Mouse (Mus musculus): ENCODE data around the gene Rpp25l.
A peak's percentile ranks its signal among the peaks of the same experiment; 100 is the strongest.

Rpp25l gene

DNA sequence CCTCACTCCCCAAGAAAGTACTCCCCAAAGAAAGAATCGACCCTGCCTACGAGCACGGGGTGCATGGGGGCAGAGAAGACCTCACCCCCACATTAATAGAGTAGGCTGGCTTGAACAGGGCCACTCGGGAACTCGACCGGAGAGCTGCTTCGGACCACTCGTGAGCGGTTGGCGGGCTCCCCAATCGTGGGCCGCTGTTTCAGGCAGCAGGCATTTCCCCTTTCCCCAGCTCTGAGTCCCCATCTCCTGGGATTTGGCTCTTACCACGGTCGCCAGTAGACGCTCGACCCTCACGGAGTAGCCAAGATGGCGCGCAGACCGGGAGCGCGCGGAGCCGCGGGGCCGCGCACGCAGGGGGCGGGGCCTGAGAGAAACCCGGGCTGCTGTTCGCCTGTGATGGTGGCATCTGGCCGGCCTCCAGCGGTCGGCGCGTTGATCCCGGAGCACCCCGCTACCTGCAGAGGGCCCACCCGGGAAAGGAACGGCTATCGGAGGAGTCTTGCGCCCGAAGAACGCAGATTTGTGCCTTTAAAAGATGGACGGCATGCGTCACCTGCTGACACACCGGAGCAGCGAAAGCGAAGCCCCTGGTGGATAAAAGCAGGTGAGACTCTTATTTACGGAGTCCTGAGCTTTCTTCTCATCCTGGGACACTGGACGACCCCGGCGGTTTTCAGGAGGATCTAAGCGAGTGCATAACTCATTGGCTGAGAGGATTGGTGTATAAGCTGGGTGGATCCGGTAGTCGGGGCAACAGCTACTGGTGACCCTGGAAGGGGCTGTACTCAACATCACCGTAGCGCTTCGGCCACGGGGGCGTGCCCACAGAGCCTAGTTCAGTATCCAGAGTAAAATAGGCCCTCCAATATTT is at the start of gene Rpp25l:
TSS of gene Rpp25l (minus strand) at position 338 of the 871 bp plus-strand sequence.
- peak; percentile 86 for DNase-seq

DNA sequence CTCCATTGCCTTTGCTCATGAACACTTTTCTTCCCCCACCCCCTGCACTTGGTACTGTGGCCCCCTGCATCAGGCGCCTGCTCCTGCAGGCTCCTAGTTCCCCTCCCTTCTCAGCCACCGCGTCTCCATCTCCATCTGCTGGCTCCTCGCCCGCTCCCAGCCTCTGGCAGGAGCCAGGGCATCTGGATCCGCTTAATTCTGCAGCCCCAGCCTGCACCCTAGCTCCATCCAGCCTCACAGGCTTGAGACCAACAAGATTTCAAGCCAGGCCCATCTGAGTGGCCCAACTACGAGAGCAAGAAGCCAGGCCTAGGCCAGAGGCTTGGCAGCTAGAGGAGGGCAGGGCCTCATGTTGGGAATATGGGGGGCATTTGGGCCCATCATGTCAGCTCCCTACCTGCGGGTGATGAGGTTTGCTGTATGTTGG is 49.4 kb upstream of the Rpp25l start:
- peak; percentile 62 for DNase-seq

DNA sequence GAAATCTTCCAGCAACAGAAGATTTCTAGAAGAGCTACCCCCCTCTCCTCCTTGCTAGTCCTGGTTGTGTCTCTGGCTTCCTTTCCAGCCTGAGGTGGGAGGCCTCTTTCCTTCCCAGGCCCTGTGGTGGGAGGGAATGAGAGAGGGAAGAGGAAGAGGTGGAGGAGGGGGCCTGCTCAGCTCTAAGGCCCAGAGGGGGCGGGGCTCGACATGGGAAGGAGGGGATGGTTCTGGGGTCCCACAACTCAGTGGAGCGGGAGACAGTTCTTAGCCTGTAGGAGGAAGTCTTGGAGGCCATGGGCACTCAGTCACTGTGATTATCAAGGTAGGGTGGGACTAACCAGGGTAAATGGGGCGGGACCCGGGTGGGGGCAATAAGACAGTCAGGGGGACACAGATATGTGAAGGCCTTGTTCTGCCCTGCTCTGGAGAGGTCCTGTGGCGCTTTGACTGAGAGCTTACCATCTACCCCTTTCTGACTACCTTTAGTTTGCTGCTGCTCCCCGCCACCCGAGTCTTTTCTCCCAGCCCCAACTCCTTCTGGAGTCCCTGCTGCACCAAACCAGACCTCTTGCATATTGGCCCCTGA is 48.9 kb upstream of the Rpp25l start:
- no peak for DNase-seq

DNA sequence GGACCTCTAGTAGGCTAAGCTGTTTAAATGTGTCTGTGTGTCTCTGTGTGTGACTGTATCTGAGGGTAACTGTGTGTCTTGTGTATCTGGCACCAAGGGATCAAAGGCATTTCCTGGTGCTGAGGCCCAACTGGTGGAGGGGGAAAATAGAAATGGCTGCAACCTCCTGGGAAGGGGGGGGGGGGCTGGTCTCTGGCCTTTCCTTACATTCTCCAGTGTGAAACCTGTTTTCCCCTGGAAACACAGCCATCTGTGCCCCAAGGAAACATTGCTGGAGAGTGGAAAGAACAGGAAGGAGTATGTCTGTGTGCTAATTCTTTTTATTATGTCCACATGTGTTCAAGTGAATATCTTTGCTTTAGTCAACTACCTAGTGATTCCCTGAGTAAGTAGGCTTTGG is 48.3 kb upstream of the Rpp25l start:
- no peak for DNase-seq

DNA sequence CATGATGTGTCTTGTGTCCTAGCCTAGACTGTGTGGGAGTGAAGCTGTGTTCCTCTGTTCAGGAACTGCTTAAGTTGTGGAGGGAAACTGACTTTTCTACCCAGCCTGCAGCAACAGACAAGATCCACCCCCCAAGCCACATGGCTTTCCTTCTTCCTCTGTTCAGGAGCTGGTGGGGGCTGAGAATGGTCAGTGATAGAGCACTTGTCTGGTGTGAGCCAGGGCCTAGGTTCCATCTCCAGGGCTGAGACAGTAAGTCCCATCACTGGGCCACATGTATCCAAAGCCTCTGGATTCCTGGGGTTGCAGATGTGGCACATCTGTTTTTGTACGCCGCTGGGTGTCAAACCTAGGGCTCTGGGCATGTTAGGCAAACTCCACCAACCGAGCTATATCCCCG is 47.6 kb upstream of the Rpp25l start:
- no peak for DNase-seq

DNA sequence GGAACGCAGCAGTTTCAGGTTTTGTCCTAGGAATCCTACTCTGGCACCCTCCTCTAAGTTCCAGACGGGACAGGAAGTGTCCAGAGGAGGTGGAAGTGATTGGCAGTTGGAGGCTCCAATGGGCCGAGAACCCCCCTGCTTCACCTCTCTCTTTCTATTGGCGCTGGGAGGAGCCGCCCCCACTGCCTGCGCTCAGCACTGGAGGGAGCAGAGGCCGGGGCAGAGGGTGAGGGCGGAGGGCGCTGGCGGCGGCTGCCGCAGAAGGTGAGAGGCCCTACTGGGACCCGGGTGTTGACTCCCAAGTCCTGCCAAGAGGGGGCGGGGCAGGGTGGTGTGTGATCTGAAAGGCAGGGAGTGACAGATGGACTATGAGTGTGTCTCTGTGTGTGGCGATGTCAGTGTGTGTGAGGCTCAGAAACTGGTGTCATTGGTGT is 47.0 kb upstream of the Rpp25l start:
- peak; percentile 55 for DNase-seq

DNA sequence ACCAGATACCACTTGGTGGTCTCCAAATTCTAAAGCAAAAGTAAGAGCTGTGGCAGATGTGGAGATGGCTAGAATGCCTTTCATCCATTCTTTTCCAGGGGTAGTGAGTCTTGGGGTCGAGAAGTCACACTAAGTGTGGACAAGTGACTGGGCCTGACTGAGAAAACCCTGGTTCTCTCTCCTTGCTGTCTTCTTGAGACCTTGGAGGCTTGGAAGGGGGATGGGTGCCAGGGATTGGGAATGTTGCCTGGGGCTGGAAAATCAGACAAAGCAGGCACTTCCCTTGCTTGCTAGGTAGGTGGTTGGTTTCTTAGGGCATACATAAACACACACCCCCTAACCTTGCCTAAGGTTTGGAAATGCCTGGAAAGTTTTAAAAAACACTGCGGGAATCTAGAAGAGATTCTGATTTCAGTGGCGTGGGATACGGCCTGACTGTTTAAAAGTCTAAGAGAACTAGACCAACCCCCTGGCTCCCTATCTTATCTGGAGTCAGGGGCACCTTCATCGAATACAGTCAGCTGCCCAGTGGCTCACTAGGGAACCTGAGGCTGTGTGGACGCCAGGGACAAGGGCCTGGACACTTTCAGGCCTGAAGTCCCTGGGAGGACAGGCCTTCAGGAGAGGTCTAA is 46.4 kb upstream of the Rpp25l start:
- DNase-seq = no peak

DNA sequence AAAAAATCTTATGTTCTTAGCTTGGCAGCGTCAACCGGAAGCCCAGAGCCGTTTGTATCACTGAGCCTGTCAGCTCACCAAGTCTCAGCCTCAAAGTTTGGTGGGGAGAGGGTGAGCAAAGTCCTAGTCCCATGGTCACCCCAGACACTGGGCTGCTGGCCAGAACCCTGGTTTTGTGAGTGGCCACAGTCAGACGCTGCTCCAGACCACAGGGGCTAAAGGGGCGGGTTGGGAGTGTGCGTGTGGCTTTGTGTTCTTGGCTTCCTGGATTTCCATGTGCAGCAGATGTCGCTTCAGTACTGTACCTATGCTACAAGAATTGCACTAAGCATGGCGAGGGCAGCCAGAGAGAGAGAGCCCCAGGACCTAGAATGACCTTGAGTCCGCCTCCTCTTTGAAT is 45.9 kb upstream of the Rpp25l start:
- peak; percentile 55 for DNase-seq

DNA sequence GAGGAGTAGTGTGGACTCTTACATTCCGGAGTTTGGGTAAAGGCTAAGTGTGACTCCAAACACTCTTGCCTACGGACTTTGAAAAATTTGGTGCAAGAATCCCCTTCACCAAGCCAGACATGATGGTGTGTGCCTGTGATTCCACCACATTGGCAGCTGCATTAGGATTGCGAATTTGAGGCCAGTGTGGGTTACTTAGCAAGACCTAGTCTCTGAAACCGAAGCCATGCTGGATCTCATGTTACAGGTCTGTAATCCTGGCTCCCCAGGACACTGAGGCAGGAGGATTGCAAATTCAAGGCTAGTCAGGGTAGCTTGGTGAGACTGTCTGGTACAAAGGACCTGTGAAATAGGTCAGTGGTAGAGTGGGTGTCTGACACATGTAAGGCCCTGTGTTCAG is 45.4 kb upstream of the Rpp25l start:
- no peak for DNase-seq

DNA sequence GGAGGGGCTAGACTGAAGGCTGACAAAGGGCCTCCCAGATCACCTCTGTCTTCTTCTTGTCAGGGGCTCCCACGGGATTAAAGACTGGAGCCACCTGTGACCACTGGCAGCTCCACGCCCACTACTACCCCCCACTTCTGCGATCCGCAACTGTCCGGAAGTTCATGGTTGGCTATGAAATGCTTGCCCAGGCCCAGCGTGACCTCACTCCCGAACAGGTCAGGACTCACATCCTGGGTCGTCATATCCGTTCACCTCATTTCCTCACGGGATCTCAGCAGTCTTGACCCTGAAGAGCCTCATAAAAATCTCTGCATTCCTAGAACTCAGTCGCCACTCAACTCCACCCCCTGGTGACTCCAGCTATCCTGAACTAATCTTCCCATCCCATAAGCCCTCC is 44.7 kb upstream of the Rpp25l start:
- DNase-seq = no peak

DNA sequence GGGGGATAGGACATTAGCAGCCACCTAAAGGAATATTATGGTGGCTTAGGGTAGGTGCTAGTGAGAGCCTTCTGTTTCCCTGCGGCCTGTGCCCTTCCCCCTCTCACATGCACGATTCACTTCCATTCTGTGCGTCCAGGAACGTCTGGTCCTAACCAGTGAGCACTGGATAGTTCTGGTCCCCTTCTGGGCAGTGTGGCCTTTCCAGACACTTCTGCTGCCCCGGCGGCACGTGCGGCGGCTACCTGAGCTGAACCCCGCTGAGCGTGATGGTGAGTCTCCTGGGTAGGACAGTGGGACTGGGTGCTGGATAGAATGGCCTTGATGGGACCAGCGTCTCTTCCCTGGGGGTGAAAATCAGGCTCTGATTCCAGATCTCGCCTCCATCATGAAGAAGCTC is 44.0 kb upstream of the Rpp25l start:
- no peak for DNase-seq

DNA sequence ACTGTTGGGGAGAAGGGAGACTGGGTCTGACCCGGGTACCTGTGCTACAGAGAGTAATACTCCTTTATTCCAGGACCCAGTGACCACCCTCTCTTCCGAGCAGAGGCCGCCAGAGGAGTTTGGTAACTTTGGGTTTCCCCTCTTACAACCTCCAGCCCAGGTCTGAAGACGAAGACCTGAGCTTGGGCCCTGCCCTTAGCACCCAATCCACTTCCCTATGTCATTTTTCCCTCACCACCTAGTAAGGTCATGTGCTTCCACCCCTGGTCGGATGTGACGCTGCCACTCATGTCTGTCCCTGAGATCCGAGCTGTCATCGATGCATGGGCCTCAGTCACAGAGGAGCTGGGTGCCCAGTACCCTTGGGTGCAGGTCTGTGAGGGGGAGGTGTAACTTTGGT is 43.1 kb upstream of the Rpp25l start:
- no peak for DNase-seq

DNA sequence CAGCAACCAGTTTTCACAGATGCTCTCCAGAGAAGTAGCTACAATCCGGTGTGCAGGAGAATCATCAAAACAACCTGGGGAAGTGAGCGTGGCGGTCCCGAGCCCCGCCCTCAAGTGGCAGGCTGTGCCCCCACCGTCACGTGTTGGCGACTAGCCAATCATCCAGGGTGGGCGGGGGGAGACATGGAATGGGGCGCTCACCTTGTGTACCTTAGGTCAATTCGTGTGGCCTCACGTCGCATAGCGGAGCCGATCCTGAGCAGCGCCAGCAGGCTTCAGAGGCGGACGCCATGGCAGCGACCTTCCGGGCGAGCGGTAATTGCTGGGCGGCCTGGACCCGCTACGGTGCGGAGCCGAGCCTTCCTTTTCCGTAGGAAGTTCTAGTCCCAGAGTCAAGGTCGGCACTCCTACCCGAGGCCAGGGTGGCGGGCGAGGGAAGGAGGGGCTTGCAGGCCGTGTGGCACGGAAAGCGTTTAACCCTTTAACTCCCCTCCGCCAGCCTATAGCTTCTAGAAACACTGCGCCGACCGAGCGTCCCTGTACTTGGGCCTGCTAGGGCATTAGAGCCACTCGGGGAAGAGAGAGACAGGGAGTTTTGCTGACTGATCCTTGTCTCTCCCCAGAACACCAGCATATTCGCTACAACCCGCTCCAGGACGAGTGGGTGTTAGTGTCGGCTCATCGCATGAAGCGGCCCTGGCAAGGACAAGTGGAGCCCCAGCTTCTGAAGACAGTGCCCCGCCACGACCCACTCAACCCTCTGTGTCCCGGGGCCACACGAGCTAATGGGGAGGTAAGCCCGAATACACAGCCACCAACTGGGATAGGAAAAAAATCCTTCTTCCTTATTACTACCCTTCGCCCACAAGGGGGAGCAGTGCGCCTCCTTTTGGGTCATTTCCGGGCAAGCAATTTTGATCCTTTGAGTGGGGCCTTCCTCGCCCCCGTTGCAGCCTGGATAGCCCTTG is 42.3 kb upstream of the Rpp25l start, which contains the start of gene Sigmar1:
TSS of gene Sigmar1 (minus strand) at position 820 of the 968 bp plus-strand sequence.
- DNase-seq = peak; percentile 85

DNA sequence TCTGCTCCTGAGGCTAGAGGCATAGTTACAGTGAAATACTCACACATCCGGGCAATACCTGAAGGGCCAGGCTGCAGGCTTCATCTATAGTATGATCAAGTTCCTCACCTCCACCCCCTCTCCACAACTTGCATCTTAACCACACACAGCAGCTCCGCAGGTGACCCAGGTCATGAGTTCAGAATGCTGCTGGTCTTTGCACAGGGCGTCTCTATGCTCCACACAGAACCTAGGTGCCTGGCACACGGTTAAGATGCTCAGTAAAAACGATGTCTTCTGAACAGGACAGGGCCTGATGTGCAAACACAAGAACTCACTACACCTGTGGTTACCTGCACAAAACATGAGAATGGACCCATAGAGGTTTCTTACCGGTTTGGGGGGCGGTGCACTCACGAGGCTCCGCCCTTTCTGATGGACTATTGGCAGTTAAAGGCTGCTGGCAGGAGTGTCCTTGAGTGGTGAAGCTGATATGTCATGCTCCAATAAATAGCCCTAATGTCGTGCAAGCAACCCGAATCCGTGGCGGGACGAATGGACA is 41.5 kb upstream of the Rpp25l start, which contains the start of gene Galt:
TSS of gene Galt (plus strand) at position 432 of the 541 bp plus-strand sequence.
- no peak for DNase-seq

DNA sequence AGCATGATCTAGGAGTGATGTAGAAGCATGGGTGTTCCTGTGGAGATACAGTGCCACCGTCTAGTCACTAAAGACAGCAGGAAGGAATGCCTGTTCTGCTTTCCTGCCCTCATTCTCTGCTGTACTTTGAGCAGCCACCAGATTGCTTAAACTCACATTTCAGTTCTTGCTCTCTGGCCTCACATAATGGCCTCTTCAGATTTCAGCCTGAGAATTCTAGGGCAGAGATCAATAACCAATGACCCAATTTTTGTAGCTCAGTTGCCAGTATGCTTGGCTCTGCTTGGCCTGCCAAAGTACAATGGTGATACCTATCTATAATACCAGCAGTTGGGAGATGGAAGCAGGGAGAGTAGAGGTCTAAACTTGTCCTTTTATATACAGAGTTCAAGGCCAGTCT is 31.7 kb upstream of the Rpp25l start:
- DNase-seq = no peak

DNA sequence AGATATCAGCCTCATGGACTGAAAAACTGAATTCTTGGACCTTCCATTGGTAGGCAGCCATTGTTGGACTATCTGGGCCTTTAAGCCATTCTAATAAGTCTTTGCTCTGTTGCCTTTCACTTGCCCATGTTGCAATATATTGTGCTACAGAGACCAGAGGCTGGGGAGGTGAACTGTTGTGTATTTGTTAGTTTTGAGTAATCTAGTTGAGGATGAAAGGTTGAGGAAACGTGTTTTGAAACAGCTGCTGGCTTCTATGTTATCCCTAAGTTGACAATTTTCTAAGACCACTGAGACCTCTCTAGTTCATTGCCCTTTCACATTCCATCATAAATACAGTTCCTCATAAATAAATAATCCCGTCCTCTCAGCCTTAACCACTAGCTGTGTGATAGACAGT is 30.8 kb upstream of the Rpp25l start:
- DNase-seq = no peak

DNA sequence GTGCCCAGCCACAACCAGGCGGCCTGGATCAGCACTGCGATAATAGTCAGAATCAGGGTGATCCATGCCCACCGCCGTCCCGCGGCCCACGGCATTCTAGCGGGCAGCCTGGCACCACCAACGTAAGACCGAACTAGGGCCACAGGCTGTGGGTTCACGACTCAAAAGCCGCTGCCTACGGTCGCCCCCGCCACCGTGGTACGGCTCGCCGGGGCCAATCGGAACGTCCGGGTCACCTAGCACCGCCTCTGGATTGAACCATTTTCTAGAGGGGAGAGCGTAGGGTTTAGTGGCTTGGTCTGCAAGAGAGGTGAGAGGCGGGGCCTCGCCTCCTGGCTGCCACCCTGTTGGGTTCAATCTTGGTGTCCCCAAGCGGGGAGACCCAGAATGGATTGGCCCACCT is 27.8 kb upstream of the Rpp25l start:
- peak; percentile 82 for DNase-seq

DNA sequence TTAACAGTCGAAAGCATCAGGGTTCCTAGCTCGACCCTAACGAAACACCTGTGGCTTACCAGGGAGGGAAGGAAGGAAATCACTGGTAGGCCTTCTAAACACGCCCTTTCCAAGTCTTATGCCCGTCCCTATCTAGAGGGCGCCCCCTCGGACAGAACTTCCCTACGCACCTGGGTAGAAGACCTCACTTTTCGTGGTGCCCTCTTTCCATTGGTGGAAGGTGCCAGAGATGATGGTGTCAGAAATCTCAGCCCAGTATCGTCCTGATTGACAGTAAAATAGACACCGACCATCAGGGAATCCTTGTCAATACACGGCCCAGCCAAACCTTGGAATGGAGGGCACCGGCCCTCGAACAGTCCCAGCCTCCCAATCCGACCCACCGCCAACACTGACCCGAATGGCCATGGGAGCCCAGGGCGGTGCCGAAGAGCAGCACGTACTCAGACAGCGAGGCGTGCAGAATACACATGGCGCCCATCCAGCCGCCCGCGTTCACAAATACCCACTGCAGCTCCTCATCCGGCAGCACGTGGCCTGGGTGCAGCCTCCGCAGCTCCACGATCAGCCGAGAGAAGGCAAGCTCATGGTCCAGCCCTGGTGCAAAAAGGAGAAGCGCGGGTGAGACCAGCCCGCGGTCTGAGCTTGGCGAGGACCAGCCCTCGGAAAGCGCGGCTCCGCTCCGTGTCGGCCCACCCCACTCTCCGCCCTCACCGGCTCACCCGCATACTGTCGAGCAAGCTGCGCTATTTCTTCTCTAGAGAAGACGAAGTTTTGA is 27.2 kb upstream of the Rpp25l start:
- peak; percentile 74 for DNase-seq

DNA sequence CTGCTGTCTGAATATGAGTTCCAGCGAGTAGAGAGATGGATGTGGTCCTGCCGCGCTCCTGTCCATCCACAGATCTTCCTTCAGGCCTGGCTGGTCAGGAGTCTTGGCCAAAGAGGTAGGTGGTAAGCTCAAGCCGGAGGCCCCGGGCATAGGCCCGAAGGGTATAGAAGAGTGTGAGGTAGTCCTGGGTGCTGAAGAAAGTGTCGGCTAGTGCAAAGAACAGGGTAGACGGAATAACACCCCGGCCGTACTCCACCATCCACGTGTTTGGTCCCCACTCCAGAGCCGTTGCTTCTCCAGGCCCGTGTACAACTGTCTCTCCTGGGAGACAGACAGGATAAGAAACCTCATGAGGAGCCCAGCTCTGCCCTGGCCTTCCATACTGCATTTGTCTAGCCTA is 25.9 kb upstream of the Rpp25l start:
- DNase-seq = no peak

DNA sequence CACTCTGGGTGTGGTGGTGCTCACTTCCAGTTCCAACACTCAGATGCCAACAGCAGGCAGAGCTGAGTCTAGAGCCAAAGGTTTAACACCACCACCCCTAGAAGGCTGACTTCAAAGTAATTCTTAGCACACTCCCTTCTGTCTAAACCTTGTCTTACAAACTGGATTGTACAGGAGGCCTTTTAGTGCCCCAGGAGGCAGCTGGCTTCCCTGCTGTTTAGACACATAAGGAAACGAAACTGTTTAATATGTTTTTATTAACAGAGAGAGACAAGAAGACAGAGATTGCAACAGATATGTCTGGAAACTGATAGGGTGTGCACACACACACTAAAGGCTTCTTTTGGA is 24.9 kb upstream of the Rpp25l start:
- DNase-seq = no peak

DNA sequence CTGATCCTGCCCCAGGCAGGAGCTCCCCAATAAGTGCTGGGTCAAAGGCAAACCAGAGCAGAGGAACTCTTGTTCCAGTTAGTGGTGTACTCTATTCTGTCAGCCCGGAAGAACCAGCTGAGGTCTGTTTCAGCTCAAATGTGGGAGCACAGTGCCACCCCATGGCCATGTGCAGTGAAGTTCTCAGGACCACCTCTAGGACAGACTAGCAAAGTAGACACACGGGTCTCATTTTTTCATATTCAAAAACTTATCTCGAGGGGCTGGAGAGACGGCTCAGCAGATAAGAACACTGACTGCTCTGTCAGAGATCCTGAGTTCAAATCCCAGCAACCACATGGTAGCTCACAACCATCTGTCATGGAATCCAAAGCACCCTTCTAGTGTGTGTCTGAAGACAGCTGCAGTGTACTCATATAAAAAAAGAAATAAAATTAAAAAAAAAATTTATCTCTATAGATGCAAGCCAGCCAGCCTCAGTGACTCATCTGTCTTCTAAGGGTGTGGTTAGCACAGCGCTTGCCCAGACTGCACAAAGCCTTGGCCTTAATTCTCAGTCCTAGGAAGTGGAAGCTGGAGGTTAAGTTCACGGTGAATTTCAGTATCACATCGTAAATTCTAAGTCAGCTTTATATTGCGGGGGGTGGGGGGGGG is 24.4 kb upstream of the Rpp25l start:
- DNase-seq = peak; percentile 71
